Mouse (Mus musculus): Measurements from ENCODE around the gene Ephb3. TPM values are rescaled to one million over a fixed set of nuclear protein-coding genes. Genes with fewer than 3 reads are reported as not detected.

The Ephb3 gene
- polyA plus RNA-seq, 1 experiment from 2014 or later = 29.8 TPM

GRCm38 (mm10) chr16:21192509-21193354 lies 11.8 kb upstream of the Ephb3 start:
- H3K36me3 ChIP-seq = no peaks in the 10 kb centered on the region
- peak; percentile 89 for ATAC-seq (ENCODE audit: borderline replicate concordance, extremely low read depth, low FRiP score, low TSS enrichment)
- WGBS = 24% methylated on average over 7 of the region's 7 CpGs

DNA sequence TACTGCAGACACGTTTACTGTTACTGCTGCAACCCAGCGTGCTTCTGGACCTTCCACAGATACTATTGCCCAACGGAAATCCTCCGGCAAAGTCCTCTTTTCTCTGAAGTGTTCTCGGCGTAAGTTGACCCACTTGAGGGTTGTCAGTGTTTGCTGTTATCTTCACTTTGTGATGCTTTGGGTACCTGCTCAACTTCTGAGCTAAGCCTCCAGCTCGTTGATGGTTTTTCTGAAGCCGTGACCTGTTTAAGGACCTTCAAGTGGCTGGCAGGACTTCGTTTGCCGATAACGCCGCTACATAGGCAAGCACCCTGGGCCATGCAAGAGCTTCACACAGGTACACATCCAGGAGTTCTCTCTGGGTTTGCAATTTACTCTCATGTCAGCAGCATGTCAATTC lies 10.4 kb upstream of the Ephb3 start:
- ATAC-seq (ENCODE audit: borderline replicate concordance, extremely low read depth, low FRiP score, low TSS enrichment) = no peak
- H3K4me3 ChIP-seq = no peak overlapping the region
- H3K9me3 ChIP-seq = no peaks in the 10 kb centered on the region
- H3K4me2 ChIP-seq = no peak overlapping the region
- peaks cover 17% of the 10 kb centered on the region for H3K4me1 ChIP-seq
- H3K27me3 ChIP-seq = no peaks in the 10 kb centered on the region
- H3K36me3 ChIP-seq = no peaks in the 10 kb centered on the region
- 59% methylated on average over 12 of the region's 12 CpGs for WGBS
- H3K27ac ChIP-seq = no peak overlapping the region
- H3K9ac ChIP-seq = no peak overlapping the region

More at GRCm38 (mm10) chr16:21192509-21193354, 11.8 kb upstream of the Ephb3 start:
- Histone ChIP-seq H3K4me3 (no peak overlapping the region), H3K27ac (0 out of 2 replicates have a peak overlapping the region, but pooled peaks have one; percentile 39), H3K27me3 (no peaks in the 10 kb centered on the region), H3K4me1 (peaks cover 20% of the 10 kb centered on the region), H3K9me3 (no peaks in the 10 kb centered on the region), H3K9ac (no peak overlapping the region), H3K4me2 (no peak overlapping the region)

DNA sequence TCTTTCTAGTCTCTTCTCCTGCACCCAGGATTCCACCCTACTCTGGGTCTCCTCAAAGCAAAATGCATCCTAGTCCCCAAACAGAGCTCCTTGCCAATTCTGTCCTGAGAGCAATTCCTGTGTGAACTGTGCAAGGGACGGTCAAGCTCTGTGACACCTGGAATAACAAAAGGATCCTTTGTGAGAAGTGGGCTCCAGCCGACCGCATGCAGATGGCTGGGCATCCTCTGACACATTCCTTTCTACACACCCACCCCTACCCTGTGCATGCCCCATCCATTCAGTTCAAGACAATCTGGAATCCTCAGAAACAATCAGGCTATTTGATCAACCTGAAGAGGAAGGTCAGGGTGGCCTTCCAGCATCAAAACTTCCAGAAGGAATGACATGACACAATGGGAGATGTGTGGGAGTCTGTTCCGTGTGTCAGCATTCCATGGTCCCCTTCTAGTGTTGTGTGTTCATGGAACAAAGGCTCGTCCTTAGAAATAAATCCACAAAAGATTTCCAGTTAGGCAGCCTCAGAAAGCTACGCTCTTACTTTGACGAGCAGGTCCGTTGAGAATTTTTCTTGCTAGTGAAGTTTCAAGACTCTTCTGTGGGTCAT lies 9.2 kb upstream of the Ephb3 start:
- Histone ChIP-seq H3K9ac (no peak overlapping the region), H3K4me3 (no peak overlapping the region), H3K4me2 (no peak overlapping the region), H3K4me1 (peaks cover 17% of the 10 kb centered on the region), H3K27ac (no peak overlapping the region), H3K9me3 (no peaks in the 10 kb centered on the region), H3K36me3 (no peaks in the 10 kb centered on the region), H3K27me3 (no peaks in the 10 kb centered on the region)
- 52% methylated on average over 8 of the region's 8 CpGs for WGBS
- no peak for ATAC-seq (ENCODE audit: borderline replicate concordance, extremely low read depth, low FRiP score, low TSS enrichment)

- Histone ChIP-seq H3K4me3 (no peak overlapping the region), H3K9me3 (no peaks in the 10 kb centered on the region), H3K9ac (no peak overlapping the region), H3K4me1 (peaks cover 17% of the 10 kb centered on the region), H3K27me3 (no peaks in the 10 kb centered on the region), H3K4me2 (no peak overlapping the region), H3K27ac (no peak overlapping the region), H3K36me3 (no peaks in the 10 kb centered on the region)
- ATAC-seq (ENCODE audit: borderline replicate concordance, extremely low read depth, low FRiP score, low TSS enrichment) = no peak
- WGBS = 86% methylated on average over 3 of the region's 3 CpGs
These were observed 8.0 kb upstream of the Ephb3 start for GRCm38 (mm10) chr16:21196576-21196975.

DNA sequence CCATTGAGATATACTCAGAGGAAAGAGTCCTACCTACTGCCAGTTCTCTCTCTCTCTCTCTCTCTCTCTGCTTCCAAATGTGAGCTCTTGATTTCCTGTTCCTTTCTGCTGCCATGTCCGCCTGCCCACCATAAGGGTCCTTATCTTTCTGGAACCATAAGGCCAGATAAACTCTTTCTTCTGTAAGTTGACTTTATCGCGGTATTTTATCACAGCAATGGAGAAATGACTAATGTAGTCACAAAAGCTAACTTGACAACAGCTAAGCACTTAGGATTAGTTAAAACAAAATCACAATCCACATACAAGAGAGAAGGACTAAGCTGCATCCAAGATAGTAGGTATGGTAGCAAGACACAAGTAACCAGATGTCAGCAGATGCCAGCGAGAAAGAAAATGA lies 7.0 kb upstream of the Ephb3 start:
- Histone ChIP-seq H3K9me3 (no peaks in the 10 kb centered on the region), H3K9ac (no peak overlapping the region), H3K4me1 (peaks cover 12% of the 10 kb centered on the region), H3K36me3 (no peaks in the 10 kb centered on the region), H3K27me3 (no peaks in the 10 kb centered on the region), H3K27ac (no peak overlapping the region), H3K4me3 (no peak overlapping the region), H3K4me2 (no peak overlapping the region)
- no peak for ATAC-seq (ENCODE audit: borderline replicate concordance, extremely low read depth, low FRiP score, low TSS enrichment)
- 62% methylated on average over 4 of the region's 4 CpGs for WGBS

- H3K4me3 ChIP-seq = no peak overlapping the region
- WGBS = 81% methylated on average over 7 of the region's 7 CpGs
These were observed 6.5 kb upstream of the Ephb3 start for GRCm38 (mm10) chr16:21198006-21198405.

DNA sequence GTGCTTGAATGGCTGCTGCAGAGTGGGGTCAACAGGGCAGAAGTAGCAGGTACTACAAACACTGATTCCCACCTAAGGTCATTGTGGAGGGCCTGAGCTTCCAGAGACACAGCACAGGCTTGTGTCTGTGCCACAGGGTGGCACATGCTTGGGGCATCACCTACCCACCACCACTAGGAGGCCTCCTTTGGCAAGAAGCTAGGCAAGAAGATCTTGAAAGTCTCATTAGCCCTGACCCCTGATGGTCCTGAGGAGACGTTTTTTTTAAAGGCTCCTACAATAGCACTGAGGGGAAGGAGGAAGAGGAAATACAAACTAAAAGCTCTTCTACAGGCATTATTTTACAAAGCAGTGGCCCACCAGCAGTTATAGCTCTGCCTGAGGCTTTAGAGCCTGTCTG lies 6.0 kb upstream of the Ephb3 start:
- no peak overlapping the region for H3K9ac ChIP-seq
- H3K27me3 ChIP-seq = 0 out of 2 replicates have a peak, but pooled peaks cover 3% of the 10 kb centered on the region
- no peak overlapping the region for H3K4me3 ChIP-seq
- H3K9me3 ChIP-seq = no peaks in the 10 kb centered on the region
- WGBS = 0% methylated on average over 1 of the region's 1 CpGs
- H3K36me3 ChIP-seq = no peaks in the 10 kb centered on the region
- H3K27ac ChIP-seq = no peak overlapping the region
- no peak for ATAC-seq (ENCODE audit: borderline replicate concordance, extremely low read depth, low FRiP score, low TSS enrichment)
- H3K4me1 ChIP-seq = peaks cover 6% of the 10 kb centered on the region
- H3K4me2 ChIP-seq = no peak overlapping the region

More at GRCm38 (mm10) chr16:21198006-21198405, 6.5 kb upstream of the Ephb3 start:
- H3K9me3 ChIP-seq = no peaks in the 10 kb centered on the region
- peaks cover 11% of the 10 kb centered on the region for H3K4me1 ChIP-seq
- no peak overlapping the region for H3K4me2 ChIP-seq
- no peaks in the 10 kb centered on the region for H3K36me3 ChIP-seq
- H3K9ac ChIP-seq = no peak overlapping the region
- no peak for ATAC-seq (ENCODE audit: borderline replicate concordance, extremely low read depth, low FRiP score, low TSS enrichment)
- H3K27me3 ChIP-seq = 0 out of 2 replicates have a peak, but pooled peaks cover 2% of the 10 kb centered on the region
- H3K27ac ChIP-seq = no peak overlapping the region

- Histone ChIP-seq H3K9ac (no peak overlapping the region), H3K4me1 (peaks cover 3% of the 10 kb centered on the region; the same call in 1 of the 2 replicates), H3K27ac (no peak overlapping the region), H3K4me3 (no peak overlapping the region), H3K4me2 (no peak overlapping the region), H3K36me3 (no peaks in the 10 kb centered on the region), H3K9me3 (no peaks in the 10 kb centered on the region), H3K27me3 (0 out of 2 replicates have a peak, but pooled peaks cover 3% of the 10 kb centered on the region)
- ATAC-seq (ENCODE audit: borderline replicate concordance, extremely low read depth, low FRiP score, low TSS enrichment) = no peak
- WGBS = 74% methylated on average over 8 of the region's 8 CpGs
These were observed 5.1 kb upstream of the Ephb3 start for GRCm38 (mm10) chr16:21199426-21199825.

DNA sequence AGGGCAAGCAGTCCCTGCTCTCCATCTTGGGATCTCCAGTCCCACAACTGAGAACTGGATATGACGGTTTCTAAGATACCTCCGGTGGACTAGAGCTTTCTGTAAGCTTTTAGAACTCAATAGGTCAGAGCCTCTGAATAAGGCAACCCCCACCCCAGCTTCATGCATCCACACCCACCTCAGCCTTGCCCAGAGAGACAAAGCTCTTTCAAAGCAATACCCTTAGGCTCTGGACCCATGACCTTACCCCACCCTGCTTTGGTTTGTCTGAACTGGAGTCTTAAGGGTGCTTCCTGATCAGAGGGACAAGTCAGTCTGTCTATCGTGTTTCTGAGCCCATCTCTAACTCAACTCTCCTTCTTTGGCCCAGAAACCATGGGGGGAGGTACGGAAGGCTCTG lies 1.8 kb upstream of the Ephb3 start:
- Histone ChIP-seq H3K4me2 (no peak overlapping the region), H3K9ac (no peak overlapping the region), H3K27me3 (0 out of 2 replicates have a peak, but pooled peaks cover 3% of the 10 kb centered on the region), H3K4me1 (peaks cover 18% of the 10 kb centered on the region), H3K27ac (no peak overlapping the region), H3K36me3 (no peaks in the 10 kb centered on the region), H3K4me3 (no peak overlapping the region), H3K9me3 (no peaks in the 10 kb centered on the region)
- no peak for ATAC-seq (ENCODE audit: borderline replicate concordance, extremely low read depth, low FRiP score, low TSS enrichment)
- WGBS = 79% methylated on average over 4 of the region's 4 CpGs

- peak overlapping the region; percentile 90 for H3K27ac ChIP-seq
- 0 out of 2 replicates have a peak, but pooled peaks cover 3% of the 10 kb centered on the region for H3K27me3 ChIP-seq
- under 1% methylated on average over 45 of the region's 60 CpGs for WGBS
- no peaks in the 10 kb centered on the region for H3K9me3 ChIP-seq
- H3K9ac ChIP-seq = peak overlapping the region; percentile 97
- no peak for ATAC-seq (ENCODE audit: borderline replicate concordance, extremely low read depth, low FRiP score, low TSS enrichment)
- H3K4me3 ChIP-seq = peak overlapping the region; percentile 94
- peaks cover 44% of the 10 kb centered on the region for H3K4me1 ChIP-seq
- no peaks in the 10 kb centered on the region for H3K36me3 ChIP-seq
- H3K4me2 ChIP-seq = peak overlapping the region; percentile 70
These were observed 735 bp downstream of the Ephb3 start for GRCm38 (mm10) chr16:21205093-21205886.

- H3K4me1 ChIP-seq = peaks cover 67% of the 10 kb centered on the region
- peak overlapping the region; percentile 94 for H3K4me3 ChIP-seq
- ATAC-seq (ENCODE audit: borderline replicate concordance, extremely low read depth, low FRiP score, low TSS enrichment) = no peak
- H3K9me3 ChIP-seq = no peaks in the 10 kb centered on the region
- peak overlapping the region; percentile 70 for H3K4me2 ChIP-seq
- H3K9ac ChIP-seq = no peak overlapping the region
- peaks cover 4% of the 10 kb centered on the region; the same call in 1 of the 2 replicates for H3K36me3 ChIP-seq
- H3K27ac ChIP-seq = peak overlapping the region; percentile 96
- no peaks in the 10 kb centered on the region for H3K27me3 ChIP-seq
- WGBS = 48% methylated on average over 4 of the region's 4 CpGs
These were observed 3.5 kb downstream of the Ephb3 start for GRCm38 (mm10) chr16:21208001-21208565.
